Mouse (Mus musculus) left cerebral cortex, postnatal 4 days (tissue): ENCODE data around the gene Gm38431. TPM values are rescaled to one million over a fixed set of nuclear protein-coding genes. Genes with fewer than 3 reads are reported as not detected.
"Not testable (repeated sequence)": the region's sequence is repeated elsewhere in the genome, so short reads cannot be mapped to it uniquely, and the experiment has no call there.

Source experiments
- DNase-seq: peaks from one replicate; pipeline ENCODE4 v3.0.0-alpha.2; 2022
- intact Hi-C: fragments of 180-260 bp; cut with DNase I; formaldehyde crosslinking; loops from one replicate; pipeline ENCODE4 v1.15.1; 2025
- total RNA-seq, 2 experiments: library from RNA; stranded (reverse); gene quantifications; 2 replicates each; pipeline ENCODE4 v1.2.3; 2021

Gene Gm38431
- total RNA-seq, 2 experiments from 2014 or later: 3.3 to 4.1 TPM

DNA sequence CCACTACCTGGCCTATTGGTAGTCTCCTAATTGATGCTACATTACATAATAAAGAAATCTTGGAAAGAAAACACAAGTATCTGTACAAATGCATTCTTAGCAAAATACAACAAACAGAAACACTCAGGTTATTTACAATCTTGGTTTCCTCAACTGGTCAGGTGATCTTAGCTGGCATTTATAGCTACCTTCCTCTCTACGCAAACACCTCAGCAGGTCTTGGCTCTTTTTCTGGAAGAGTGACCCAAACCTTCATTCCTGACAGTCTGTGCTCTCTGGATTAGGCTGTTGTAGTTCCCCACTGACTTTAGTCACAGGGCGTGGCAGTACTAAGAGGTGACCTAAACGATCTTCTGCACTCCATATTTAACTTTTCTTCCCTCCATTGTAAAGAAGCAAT lies 46.6 kb downstream of the Gm38431 start:
- intact Hi-C loops: no loop called here
- DNase-seq: no peak

DNA sequence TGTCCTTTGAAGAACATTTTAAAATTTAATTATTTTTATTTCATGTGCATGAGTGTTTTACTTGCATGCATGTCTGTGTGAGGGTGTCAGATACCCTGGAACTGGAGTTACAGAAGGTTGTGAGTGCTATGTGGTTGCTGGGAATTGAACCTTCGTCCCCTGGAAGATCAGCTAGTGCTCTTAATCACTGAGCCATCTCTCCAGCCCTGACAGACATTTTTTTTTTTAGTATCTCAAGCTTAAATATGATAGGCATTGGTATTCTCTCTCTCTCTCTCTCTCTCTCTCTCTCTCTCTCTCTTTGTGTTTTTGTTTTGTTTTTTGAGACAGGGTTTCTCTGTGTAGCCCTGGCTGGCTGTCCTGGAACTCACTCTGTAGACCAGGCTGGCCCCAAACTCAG lies 47.0 kb downstream of the Gm38431 start:
- DNase-seq, intact Hi-C loops: not testable (repeated sequence)

DNA sequence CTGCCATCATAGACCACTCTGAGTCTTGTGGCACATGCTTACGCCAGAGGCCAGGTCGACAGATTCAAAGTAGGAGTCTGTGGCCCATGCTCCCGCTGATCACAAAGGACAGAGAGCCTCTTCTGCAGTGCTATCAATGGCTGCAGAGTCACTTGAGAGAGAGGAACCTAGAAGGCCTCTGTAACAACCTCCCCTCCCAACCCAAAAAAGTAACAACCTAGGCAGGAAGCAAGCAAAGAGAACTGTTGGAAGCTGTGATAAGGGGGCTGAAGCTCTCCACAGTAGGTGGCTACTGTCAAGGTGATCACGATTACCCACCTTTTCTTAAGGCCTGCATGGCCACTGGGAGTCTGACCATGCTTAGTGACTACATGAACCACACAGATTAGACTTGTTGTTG lies 48.2 kb downstream of the Gm38431 start:
- intact Hi-C loops: no loop called here
- no peak for DNase-seq

DNA sequence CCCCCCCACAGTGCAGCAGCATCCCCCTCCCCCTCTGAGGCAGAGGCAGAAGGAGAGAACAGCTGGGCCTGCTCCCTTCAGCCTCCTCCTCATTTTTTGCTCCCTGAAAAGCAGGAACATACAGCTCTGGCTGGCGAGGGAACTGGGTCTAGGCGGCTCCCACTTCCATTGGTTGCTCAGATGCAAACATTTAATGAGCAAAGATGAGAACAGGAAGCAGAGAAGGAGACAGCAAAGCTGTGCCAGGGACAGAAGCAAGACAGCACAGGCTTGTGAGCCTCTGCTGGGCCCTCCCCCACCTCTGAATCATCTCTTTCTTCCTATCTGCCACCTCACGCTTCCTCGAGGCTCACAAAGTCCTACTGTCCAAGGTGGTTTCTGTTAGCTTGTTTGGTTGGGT lies 50.5 kb downstream of the Gm38431 start:
- intact Hi-C loops: no loop called here
- no peak for DNase-seq

DNA sequence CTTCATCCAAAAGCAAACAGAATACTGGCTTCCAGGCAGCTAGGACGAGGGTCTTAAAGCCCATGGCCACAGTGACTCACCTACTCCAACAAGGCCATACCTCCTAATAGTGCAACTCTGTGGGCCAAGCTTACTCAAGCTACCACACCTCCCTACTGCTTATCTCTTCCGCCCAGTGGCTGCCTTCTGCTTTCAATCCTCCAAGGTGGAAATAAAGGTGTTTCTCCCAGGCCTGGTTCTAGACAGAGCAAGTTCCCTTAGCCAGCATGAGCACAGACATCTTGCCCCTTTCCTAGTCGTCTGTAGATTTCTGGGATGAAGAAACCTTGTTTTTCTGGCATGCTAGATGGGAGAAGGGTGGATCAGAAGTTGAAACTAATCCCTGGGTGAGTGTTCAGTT lies 52.0 kb downstream of the Gm38431 start:
- no peak for DNase-seq
- intact Hi-C loops: loop anchor here (10.0 kb wide), 1 partner anchor 95 kb away; the partner anchor contains the start of gene Tyk2

DNA sequence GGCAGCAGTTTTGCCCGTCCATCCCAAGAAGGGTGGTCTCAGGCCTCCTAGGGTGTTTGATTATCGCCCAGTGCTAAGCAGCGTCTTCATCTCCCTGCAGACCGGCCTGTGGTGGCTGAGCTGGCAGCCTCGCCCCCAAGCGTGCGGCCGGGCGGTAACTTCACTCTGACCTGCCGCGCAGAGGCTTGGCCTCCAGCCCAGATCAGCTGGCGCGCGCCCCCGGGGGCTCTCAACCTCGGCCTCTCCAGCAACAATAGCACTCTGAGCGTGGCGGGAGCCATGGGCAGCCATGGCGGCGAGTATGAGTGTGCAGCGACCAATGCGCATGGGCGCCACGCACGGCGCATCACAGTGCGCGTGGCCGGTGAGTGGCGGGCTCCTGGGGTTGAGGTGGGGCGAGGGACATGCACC lies 54.3 kb downstream of the Gm38431 start:
- intact Hi-C loops: loop anchor here (10.0 kb wide), 1 partner anchor 97 kb away; the partner anchor contains the start of gene Tyk2
- peak; percentile 41 for DNase-seq

DNA sequence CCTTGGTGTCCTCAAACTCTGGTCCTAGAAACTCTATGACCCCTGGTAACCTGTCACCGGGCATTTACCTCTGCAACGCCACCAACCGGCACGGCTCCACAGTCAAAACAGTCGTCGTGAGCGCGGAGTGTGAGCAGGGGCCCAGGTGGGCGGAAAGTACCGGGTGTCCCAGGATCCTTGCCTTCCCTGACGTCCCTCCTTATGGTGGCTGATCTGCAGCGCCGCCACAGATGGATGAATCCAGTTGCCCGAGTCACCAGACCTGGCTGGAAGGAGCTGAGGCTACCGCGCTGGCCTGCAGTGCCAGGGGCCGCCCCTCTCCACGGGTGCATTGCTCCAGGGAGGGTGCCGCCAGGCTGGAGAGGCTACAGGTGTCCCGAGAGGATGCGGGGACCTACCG lies 55.1 kb downstream of the Gm38431 start:
- intact Hi-C loops: loop anchor here (10.0 kb wide), 1 partner anchor 98 kb away; the partner anchor contains the start of gene Tyk2
- DNase-seq: no peak

DNA sequence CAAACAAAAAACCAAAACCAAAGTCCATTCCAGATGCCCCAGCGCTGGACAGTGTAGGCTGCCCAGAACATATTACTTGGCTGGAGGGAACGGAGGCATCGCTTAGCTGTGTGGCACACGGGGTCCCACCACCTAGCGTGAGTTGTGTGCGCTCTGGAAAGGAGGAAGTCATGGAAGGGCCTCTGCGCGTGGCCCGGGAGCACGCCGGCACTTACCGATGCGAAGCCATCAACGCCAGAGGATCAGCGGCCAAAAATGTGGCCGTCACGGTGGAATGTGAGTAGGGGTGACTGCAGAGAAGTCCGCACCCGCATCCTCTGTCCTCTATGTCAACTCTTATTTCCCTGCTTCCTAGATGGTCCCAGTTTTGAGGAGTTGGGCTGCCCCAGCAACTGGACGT lies 55.6 kb downstream of the Gm38431 start:
- intact Hi-C loops: loop anchor here (10.0 kb wide), 1 partner anchor 99 kb away; the partner anchor contains the start of gene Tyk2
- DNase-seq: no peak

DNA sequence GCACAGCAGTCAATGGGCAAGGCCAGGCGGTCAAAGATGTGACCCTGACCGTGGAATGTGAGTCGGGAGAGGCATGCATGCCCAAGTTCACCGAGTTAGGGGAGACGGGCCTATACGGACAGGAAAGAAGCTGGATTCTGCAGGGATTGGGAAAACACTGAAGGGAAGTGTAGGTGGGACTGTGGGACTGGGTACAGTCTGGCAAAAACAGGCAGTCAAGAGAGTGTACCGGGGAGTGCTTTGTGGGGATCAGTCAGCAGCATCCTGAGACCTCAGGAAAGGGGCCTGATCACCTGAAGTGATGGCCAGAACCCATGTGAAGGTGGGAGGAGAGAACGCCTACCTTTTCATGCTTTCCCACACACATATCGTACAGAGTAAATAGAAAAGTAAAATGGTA lies 56.2 kb downstream of the Gm38431 start:
- no peak for DNase-seq
- intact Hi-C loops: loop anchor here (10.0 kb wide), 1 partner anchor 99 kb away; the partner anchor contains the start of gene Tyk2

DNA sequence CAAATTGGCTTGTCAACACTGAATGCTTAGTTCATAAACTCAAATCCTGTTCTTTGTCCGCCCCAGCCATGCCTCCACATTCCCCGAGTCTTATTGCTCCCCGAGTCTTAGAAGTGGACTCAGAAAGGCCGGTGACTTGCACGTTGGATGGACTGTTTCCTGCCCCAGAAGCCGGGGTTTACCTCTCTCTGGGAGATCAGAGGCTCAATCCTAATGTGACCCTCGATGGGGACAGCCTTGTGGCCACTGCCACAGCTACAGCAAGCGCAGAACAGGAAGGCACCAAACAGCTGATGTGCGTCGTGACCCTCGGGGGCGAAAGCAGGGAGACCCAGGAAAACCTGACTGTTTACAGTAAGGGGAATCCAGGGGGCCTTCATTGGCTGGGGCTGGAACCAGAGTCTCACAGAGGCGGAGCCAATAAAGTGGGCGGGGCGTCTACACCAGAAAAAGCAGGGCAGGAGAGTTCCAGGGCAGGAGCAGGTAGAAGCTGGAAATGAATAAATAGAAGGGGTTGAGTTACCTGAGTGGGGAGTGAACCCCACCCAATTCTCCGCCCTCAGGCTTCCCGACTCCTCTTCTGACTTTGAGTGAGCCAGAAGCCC lies 57.2 kb downstream of the Gm38431 start:
- DNase-seq: no peak
- intact Hi-C loops: loop anchor here (10.0 kb wide), 1 partner anchor 100 kb away; the partner anchor contains the start of gene Tyk2

DNA sequence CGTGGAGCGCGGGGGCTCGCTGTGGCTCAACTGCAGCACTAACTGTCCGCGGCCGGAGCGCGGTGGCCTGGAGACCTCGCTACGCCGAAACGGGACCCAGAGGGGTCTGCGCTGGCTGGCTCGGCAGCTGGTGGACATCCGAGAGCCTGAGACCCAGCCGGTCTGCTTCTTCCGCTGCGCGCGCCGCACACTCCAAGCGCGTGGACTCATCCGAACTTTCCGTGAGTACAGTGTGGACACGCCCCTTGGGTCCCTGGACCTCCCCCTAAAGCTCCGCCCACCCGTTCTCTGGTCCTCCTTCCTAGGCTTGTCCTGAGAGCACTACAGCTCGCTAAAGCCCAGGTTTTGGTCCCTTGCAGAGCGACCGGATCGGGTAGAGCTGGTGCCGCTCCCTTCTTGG lies 58.7 kb downstream of the Gm38431 start:
- DNase-seq: peak; percentile 63
- intact Hi-C loops: loop anchor here (10.0 kb wide), 1 partner anchor 102 kb away; the partner anchor contains the start of gene Tyk2

DNA sequence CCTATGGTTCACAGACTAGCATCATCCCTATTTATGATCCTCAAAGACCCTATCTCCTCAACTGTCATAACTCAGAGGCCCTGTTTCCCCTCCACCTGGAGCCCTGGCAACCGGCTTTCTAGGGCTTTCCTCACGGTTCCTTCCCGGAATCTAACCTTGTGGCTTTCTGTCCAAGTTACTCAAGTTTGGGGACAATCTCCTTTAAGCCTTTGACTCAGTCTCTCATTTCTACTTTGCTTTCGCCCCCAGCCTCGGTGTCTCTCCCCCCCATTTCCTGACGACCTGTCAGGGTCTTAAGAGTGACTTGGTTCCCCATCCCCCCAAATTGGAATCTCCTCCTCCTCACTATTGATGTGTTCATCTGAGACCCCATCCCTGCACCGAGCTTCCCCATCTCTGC lies 59.3 kb downstream of the Gm38431 start:
- intact Hi-C loops: loop anchor here (10.0 kb wide), 1 partner anchor 102 kb away; the partner anchor contains the start of gene Tyk2
- no peak for DNase-seq

DNA sequence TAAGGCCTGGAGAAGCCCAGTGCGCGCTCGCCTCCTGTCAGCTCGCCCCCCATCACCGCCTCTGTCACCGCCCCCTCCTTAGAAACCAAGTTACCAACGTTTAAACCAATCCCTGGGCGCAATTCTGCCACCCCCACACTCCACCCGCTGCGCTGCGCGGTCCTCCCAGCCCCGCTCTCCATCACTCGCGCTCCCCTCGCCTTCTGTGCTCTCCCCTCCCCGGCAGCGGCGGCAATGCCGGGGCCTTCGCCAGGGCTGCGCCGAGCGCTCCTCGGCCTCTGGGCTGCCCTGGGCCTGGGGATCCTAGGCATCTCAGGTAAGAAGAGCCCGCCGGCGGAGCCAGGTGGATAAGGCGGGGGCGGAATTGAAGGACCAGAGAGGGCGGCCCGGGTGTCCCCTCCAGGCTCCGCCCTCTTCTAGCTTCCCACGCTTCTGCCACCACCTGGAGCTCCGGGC lies 59.9 kb downstream of the Gm38431 start, which contains the start of gene Icam5:
Gene Icam5, plus strand, starts transcription at position 178 of the 456 bp plus-strand sequence.
- peak; percentile 30 for DNase-seq
- intact Hi-C loops: loop anchor here (10.0 kb wide), 1 partner anchor 103 kb away; the partner anchor contains the start of gene Tyk2

DNA sequence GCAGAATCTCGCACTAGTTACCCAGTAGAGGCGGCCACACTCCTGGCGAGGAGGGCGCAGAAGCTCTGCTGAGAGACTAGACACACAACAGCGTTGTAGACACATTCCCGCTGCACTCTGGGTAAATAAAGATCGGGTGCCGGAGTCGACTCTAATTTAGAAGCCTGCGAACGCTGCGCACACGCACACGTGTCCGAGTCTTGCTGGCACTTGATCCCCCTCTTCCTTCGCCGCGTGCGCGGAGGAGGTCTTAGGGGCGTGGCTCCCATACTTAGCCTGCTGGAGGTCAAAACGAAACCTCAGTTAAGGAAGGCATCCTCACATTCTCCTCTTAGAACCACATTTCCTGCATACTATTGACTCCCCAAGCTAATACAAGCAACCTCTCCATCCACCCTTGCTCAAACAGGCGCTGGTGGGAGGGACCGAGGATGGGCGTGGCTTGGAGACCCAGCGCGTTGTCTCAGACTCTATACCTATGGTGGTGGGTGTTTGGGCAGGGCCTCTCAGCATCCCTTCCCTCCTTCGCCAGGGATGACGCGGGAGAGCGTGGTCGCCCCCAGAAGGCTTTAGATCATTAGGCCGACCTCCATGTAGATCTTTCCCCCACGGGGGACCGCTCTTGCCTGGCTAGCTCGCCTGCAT lies 60.4 kb downstream of the Gm38431 start:
- intact Hi-C loops: loop anchor here (10.0 kb wide), 1 partner anchor 103 kb away; the partner anchor contains the start of gene Tyk2
- DNase-seq: peak; percentile 51

DNA sequence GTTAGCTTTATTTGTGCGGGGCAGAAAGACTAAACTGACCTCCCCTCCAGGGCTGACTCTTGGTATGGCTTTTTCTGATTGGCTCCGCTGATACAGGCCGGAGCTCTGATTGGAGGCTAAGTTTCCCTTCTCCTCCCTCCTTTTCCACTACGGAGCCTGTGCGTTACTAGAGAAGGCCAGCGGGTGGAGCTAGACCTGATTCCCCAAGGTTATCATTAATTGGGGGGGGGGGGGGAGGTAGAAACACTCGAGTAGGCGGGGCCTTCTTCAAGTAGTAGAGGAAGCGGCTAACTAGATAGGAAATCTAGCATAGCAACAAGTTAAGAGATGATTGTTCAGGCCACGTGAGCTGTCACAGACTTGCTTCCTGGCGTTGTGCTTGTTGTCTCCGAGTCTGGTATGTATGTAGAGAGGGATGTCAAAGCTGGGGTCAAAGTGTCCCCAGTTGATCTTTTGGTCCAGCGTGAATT lies 61.0 kb downstream of the Gm38431 start:
- DNase-seq: peak; percentile 87
- intact Hi-C loops: loop anchor here (10.0 kb wide), 1 partner anchor 104 kb away; the partner anchor contains the start of gene Tyk2

DNA sequence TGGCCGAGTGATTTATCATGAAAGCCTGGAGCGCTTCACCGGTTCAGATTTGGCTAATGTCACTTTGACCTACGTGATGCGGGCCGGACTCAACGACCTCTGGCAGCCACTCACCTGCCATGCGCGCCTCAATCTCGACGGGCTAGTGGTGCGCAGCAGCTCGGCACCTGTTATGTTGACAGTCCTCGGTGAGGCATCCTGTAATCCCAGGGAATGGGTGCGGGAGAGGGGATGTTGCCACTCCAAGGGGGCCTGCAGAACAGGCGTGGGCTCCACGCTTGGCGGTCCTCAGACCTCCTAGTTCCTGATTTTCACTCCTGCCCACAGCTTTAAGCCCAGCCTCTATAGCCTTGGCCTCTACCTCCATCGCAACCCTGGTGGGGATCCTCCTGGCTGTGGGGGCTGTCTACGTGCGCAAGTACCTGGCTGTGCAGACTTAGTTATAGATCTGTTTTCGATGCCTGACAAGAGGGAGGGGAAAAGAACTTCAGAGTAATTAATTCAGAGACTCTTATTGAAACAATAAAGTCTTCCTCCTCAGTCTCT lies 61.7 kb downstream of the Gm38431 start:
- DNase-seq: no peak
- intact Hi-C loops: loop anchor here (10.0 kb wide), 1 partner anchor 105 kb away; the partner anchor contains the start of gene Tyk2

DNA sequence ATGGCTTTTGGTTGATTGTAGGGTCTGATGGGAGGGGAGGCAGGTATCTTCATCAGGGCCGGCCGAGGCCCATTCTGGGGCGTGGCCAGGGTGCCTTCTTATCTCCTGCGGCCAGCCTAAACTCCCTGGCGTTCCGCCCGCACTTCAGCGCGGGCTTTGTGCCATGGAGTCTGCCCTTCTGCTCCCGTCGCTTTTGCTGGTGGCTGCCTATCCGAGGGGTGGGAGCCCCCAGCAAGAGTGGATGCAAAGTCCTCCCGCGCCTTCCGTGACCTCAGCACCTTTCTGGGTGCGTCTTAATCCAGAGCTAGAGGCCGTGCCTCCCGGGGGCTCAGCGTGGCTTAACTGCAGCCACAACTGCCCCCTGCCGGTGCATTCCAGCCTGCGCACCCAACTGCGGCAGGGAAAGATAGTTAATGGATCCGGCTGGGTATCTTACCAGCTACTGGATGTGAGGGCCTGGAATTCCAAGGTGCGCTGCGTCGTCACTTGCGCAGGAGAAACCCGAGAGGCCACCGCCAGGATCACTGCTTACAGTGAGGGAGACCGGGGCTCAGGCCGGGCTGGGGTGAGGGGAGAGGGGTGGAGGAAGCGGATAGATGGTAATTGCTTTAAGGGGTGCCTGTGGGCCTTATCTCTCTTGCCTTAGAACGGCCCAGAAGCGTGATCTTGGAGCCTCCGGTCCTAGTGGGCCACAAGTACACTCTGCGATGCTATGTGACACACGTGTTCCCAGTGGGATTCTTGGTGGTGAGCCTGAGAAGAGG lies 62.3 kb downstream of the Gm38431 start, which contains the start of gene Icam4:
Gene Icam4, plus strand, starts transcription at position 83 of the 764 bp plus-strand sequence.
- intact Hi-C loops: loop anchor here (10.0 kb wide), 1 partner anchor 105 kb away; the partner anchor contains the start of gene Tyk2

DNA sequence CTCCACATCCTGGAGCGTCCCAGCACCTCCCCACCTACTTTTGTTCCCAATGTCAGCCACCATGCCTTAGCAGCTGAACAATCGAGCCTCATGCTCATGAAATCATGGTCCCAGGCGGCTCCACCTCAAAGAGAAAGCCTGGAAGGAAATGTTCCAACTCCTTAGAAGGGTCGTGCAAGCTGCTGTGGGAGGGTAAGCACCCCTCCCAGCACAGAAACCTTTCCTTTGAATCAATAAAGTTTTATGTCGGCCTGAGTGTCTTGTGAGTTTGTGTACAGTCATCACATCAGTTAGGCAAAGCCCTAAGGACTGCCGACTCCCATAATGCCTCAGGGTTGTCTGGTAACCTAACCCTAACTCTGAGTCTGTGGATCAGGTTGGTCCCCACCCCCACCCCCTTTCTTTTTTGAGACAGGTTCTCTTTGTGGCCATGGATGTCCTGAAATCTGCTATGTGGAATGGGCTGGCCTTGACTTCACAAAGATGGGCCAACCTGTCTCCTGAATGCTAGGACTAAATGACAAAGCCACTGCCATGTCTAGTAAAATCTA lies 63.2 kb downstream of the Gm38431 start:
- intact Hi-C loops: no loop called here
- DNase-seq: no peak

More for the DNA sequence above, 62.3 kb downstream of the Gm38431 start, which contains the start of gene Icam4:
- DNase-seq: peak; percentile 69

DNA sequence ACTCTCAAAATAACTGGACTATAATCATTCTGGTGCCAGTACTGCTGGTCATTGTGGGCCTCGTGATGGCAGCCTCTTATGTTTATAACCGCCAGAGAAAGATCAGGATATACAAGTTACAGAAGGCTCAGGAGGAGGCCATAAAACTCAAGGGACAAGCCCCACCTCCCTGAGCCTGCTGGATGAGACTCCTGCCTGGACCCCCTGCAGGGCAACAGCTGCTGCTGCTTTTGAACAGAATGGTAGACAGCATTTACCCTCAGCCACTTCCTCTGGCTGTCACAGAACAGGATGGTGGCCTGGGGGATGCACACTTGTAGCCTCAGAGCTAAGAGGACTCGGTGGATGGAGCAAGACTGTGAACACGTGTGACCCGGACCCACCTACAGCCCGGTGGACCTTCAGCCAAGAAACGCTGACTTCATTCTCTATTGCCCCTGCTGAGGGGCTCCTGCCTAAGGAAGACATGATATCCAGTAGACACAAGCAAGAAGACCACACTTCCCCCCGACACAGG lies 64.0 kb downstream of the Gm38431 start:
- peak; percentile 43 for DNase-seq
- intact Hi-C loops: no loop called here
